Mouse (Mus musculus): ENCODE data around the gene Crlf1.

GRCm38 (mm10) chr8:70487993-70488796, 4.8 kb upstream of the Crlf1 start:
- TF ChIP-seq MEF2A (IDR thresholded peaks at IDR 0.05; ENCODE audit: extremely low read depth, insufficient replicate concordance, low read depth, low read length, poor library complexity, severe bottlenecking) = no peak
- no peak for TF ChIP-seq EP300 (IDR thresholded peaks at IDR 0.05; ENCODE audit: low read depth in 1 of 2, low read length in 2 of 2)
- TF ChIP-seq E2F4 (IDR thresholded peaks at IDR 0.05; ENCODE audit: borderline replicate concordance, low read depth, low read length) = no peak
- TF ChIP-seq CTCF (IDR thresholded peaks at IDR 0.05 in 2 of 3, conservative IDR thresholded peaks at IDR 0.05 in 1 of 3; ENCODE audit: control insufficient read depth in 1 of 3, insufficient read depth in 1 of 3, low read depth in 2 of 3, low read length in 3 of 3, poor library complexity in 1 of 3, severe bottlenecking in 1 of 3) = no peak
- no peak for TF ChIP-seq USF2 (IDR thresholded peaks at IDR 0.05; ENCODE audit: borderline replicate concordance in 1 of 2, insufficient read depth in 1 of 2, low read depth in 1 of 2, low read length in 2 of 2)

Measured in MEL (cell line).